Mouse (Mus musculus): ENCODE results near the gene Rapgef5. TPM values are rescaled to one million over a fixed set of nuclear protein-coding genes. Genes with fewer than 3 reads are reported as not detected.
"Not testable (repeated sequence)": the region's sequence is repeated elsewhere in the genome, so short reads cannot be mapped to it uniquely, and the experiment has no call there.

The Rapgef5 gene
- polyA plus RNA-seq, 1 experiment from 2014 or later, result 2.4 TPM

DNA sequence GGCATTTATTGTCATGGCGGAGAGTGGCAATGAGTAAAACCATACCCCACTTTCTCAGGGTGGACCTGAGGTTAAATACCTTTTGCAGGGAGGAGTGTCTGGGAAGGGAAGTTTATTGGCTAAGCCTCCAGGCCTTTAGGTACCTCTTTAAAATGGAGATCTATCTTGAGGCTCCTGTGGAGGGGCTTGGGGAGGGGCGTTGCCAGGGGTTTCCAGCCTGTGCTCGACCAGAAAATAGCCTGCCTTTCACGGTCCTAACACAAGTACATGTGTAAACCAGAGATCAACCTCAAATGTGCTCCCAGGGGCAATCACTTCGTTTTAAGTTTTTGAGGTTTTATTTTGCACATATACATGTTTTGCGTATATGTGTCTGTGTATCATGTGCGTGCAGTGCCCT lies 272.7 kb downstream of the Rapgef5 start:
- Histone ChIP-seq H3K27ac (no peak overlapping the region), H3K36me3 (ENCODE audit: inconsistent target) (no peaks in the 10 kb centered on the region), H3K79me2 (ENCODE audit: inconsistent target) (no peaks in the 10 kb centered on the region), H3K4me3 (ENCODE audit: inconsistent target) (no peak overlapping the region)
- 86% methylated on average over 7 of the region's 7 CpGs for WGBS (ENCODE audit: missing documents)

DNA sequence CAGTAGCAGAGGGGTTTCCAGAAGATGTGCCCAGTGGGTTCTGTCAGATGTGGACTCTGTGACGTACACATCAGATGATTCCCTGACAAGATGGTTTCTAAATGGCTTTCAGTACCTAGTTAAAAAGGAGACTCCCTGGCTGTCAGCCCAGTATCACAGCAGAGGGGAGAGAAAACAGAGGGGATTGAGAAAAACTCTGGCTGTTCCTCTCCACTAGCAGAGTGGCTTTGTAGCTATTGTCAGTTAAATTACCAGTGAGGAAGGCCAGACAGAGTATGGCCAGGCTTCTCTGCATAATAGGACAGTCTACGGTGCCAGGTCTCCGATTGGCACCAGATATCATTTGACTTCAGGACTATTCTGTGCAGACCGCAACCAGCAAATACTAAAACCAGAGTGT lies 279.0 kb downstream of the Rapgef5 start:
- Histone ChIP-seq H3K79me2 (ENCODE audit: inconsistent target) (no peaks in the 10 kb centered on the region), H3K4me3 (ENCODE audit: inconsistent target) (no peak overlapping the region), H3K36me3 (ENCODE audit: inconsistent target) (no peaks in the 10 kb centered on the region), H3K27ac (no peak overlapping the region)
- WGBS (ENCODE audit: missing documents), result 95% methylated on average over 4 of the region's 4 CpGs

DNA sequence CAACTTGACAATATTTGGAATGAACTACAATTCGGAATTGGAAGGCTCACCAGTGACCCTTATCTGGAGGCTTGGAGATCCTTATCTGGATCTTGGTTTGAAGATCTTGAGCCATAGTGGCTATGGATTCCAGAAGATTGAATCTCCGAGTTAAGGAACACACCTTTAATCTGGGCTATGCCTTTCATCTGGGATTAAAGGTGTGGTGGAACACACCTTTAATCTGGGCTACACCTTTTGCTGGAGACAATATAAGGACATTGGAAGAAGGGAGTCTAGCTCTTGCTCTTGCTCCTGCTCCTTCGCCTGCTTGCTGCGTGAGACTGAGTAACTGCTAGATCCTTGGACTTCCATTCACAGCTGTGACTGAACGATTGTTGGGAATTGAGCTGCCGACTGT lies 287.7 kb downstream of the Rapgef5 start, which contains the start of gene Cdca7l:
Gene Cdca7l (plus strand): TSS at position 301 of the 400 bp plus-strand sequence.
- H3K79me2 ChIP-seq (ENCODE audit: inconsistent target); H3K4me3 ChIP-seq (ENCODE audit: inconsistent target); H3K36me3 ChIP-seq (ENCODE audit: inconsistent target); H3K27ac ChIP-seq: not testable (repeated sequence)
- no CpG with 5 or more reads among the region's 6 CpGs for WGBS (ENCODE audit: missing documents)

DNA sequence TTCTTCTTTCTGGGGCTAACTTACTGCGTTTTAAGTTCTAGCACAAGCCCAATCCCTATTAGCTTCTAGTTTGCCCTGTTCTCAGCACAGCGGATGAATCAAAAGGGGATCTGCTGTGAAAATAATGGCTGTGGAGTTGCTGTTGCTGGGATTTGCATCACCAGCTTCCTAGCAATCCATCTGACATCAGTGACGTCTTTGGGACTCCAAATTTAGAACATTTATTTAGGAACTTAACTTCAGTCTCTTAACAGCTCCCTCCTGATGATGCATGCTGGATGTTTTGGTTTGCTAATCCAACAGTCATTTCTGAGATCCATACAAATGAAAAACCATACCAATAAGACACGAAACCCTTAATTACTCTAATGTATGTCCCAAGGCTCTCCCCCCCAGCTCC lies 289.3 kb downstream of the Rapgef5 start:
- Histone ChIP-seq H3K4me3 (ENCODE audit: inconsistent target) (no peak overlapping the region), H3K79me2 (ENCODE audit: inconsistent target) (no peaks in the 10 kb centered on the region), H3K36me3 (ENCODE audit: inconsistent target) (no peaks in the 10 kb centered on the region), H3K27ac (no peak overlapping the region)
- 95% methylated on average over 4 of the region's 4 CpGs for WGBS (ENCODE audit: missing documents)

DNA sequence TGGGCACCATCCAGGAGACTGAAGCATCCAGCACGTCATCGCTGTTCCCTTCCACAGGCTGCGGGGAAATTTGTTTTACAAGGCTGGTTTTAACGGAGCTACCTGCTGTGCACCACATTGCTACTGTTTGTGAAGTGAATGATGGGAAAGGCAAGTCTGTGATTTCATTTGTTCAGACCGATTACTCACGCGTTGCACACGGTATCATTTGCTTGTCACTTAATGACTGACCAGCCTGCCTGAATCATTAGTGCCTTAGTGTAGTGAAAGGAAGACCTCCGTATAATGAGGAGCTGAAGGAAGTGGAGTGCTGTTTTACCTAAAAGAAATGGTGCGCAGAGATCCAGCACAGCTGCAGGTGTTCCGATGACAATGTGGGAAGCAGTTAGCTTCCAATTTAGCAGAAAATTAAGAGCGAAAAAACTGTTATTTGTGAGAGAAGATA lies 289.8 kb downstream of the Rapgef5 start:
- Histone ChIP-seq H3K4me3 (ENCODE audit: inconsistent target) (no peak overlapping the region), H3K36me3 (ENCODE audit: inconsistent target) (no peaks in the 10 kb centered on the region), H3K79me2 (ENCODE audit: inconsistent target) (no peaks in the 10 kb centered on the region), H3K27ac (no peak overlapping the region)
- WGBS (ENCODE audit: missing documents), result 96% methylated on average over 12 of the region's 12 CpGs

DNA sequence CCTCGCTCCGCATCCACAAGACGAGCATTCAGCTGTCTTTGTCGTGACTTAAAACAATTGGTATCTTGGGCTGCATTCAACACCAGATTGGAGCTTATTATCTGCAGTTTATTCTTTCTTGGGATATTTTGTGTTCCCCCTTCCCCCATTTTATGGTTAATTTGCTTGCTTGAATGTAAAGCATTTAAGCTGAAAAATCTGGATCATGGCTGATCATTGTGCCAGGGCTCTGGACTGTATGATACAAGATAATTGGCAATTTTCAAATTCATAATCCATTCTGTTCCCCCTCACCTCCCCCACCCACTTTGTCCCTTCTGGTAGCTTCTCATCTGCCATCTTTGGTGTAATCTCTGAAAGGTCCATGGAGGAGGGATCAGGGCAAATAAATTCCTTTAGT lies 290.2 kb downstream of the Rapgef5 start:
- Histone ChIP-seq H3K36me3 (ENCODE audit: inconsistent target) (no peaks in the 10 kb centered on the region), H3K27ac (no peak overlapping the region), H3K79me2 (ENCODE audit: inconsistent target) (no peaks in the 10 kb centered on the region), H3K4me3 (ENCODE audit: inconsistent target) (no peak overlapping the region)
- WGBS (ENCODE audit: missing documents), result 93% methylated on average over 4 of the region's 4 CpGs

DNA sequence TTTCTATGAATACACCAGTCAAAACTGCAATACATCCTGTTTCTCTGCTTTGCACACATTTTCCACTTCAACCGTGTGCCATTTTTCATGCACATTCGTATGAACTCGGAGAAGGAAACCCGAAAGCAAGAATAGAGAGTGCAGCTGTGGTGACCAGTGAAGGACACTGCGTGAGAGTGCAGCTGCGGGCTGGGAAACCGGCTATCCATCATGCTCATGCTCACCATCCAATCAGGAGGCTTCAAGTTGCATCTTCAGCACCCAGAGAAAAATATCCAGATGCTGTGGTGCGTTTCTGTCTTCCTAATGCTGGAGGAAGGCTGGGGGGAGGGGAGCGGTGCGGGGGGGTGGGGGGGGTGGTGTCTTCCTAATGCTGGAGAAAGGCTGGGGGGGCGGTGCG lies 291.4 kb downstream of the Rapgef5 start:
- H3K4me3 ChIP-seq (ENCODE audit: inconsistent target), result no peak overlapping the region
- 58% methylated on average over 10 of the region's 12 CpGs for WGBS (ENCODE audit: missing documents)

DNA sequence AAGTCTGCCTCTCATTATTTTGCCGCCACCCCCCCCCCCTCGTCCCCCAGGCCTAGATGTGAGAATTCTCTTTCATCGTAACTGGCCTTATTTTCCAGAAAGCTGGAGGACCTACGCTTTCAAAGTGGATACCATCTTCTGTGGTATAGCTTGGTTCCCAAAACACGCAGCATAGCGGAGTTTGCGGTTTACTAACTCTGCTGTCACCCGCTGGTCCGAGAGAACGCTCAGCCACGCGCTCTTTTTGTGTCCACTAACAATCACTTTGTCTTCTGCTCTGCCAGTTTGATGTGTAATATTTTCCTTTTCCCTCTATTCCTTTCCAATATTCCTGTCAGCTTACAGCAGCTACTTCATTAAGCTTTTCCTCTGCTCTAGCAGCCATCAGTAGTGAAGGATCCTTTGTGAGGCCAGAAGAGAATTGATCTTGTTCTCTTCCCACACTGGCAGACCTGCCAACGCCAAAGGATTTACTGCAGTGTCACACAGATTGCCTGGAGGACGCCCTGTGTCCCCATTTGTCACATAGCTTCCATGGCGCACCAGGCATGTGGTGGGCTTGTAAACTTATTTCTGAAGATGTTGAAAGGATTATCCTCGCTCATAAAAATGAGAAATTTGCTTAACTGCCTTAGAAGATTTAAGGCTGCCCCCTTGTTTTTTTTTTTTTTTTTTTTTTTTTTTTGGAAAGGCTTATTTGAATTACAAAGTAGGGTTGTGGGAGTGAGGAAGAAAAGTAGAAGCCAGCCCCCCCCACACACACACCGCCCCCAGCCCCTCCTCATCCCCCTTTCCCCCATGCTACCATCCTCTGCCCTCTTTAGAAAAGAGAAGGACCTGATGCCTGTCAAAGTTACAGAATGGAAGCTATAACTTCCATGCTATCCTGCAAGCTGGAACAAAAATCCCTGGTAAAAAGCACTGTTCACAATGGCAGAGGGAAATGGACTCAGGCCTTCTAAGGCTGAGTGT lies 292.4 kb downstream of the Rapgef5 start:
- Histone ChIP-seq H3K79me2 (ENCODE audit: inconsistent target) (no peaks in the 10 kb centered on the region), H3K27ac (no peak overlapping the region), H3K36me3 (ENCODE audit: inconsistent target) (no peaks in the 10 kb centered on the region), H3K4me3 (ENCODE audit: inconsistent target) (no peak overlapping the region)
- WGBS (ENCODE audit: missing documents), result 82% methylated on average over 17 of the region's 17 CpGs

More for the DNA sequence above, 291.4 kb downstream of the Rapgef5 start:
- H3K36me3 ChIP-seq (ENCODE audit: inconsistent target), result no peaks in the 10 kb centered on the region
- no peak overlapping the region for H3K27ac ChIP-seq
- H3K79me2 ChIP-seq (ENCODE audit: inconsistent target), result no peaks in the 10 kb centered on the region

Data from macrophage (primary cell).